In genomic region chr10:79983670-79984069, GRCm38 (mm10) we compare ENCODE assay signal across 9 mouse cellular contexts. TPM values are rescaled to one million over a fixed set of nuclear protein-coding genes. Genes with fewer than 3 reads are reported as not detected.
DNase-seq lines count a peak whose midpoint lies in the region; ATAC-seq and TF ChIP-seq lines count a peak whose summit lies in the region.
"Had no signal": no experiment of that assay in that cellular context is flagged by ENCODE, and none has a peak within 500 bp of the region (broad histone marks: within the 10 kb centered on the region; RNA-seq: fewer than 3 reads in every experiment).

No protein-coding gene starts in this region.

- H3K4me3 ChIP-seq in intestine, embryonic 16.5 days (ENCODE audit: low read length): peak overlapping the region; percentile 86
- H3K4me3 ChIP-seq in limb, embryonic 10.5 days: peak overlapping the region; percentile 80
- peak overlapping the region; percentile 92 for H3K4me3 ChIP-seq in midbrain, embryonic 11.5 days (ENCODE audit: low read depth, low read length)
- peak overlapping the region; percentile 91 for H3K4me3 ChIP-seq in small intestine, adult 2 months (ENCODE audit: low read depth, low read length)

- no peaks in the 10 kb centered on the region for H3K9me3 ChIP-seq in intestine, embryonic 16.5 days (ENCODE audit: control insufficient read depth, low read length)
- H3K9me3 ChIP-seq in limb, embryonic 10.5 days (replicated peaks): no peaks in the 10 kb centered on the region
- no peaks in the 10 kb centered on the region for H3K9me3 ChIP-seq in midbrain, embryonic 11.5 days (ENCODE audit: control insufficient read depth, low read length)

- H3K27me3 ChIP-seq in intestine, embryonic 16.5 days (replicated peaks; ENCODE audit: control insufficient read depth, insufficient read depth, low read length): no peaks in the 10 kb centered on the region
- no peaks in the 10 kb centered on the region for H3K27me3 ChIP-seq in limb, embryonic 10.5 days (ENCODE audit: low read depth, poor library complexity, severe bottlenecking)
- peaks cover 22% of the 10 kb centered on the region for H3K27me3 ChIP-seq in midbrain, embryonic 11.5 days (ENCODE audit: control insufficient read depth, insufficient read depth, low read length)
- H3K27me3 ChIP-seq in small intestine, adult 2 months (ENCODE audit: control insufficient read depth, insufficient read depth, low read length): no peaks in the 10 kb centered on the region

- peak overlapping the region; percentile 92 for H3K9ac ChIP-seq in intestine, embryonic 16.5 days (ENCODE audit: low read depth, low read length)
- H3K9ac ChIP-seq in midbrain, embryonic 11.5 days (ENCODE audit: low read length): peak overlapping the region; percentile 89

- ATAC-seq in intestine, embryonic 16.5 days: no peak
- peak; percentile 3 for ATAC-seq in midbrain, embryonic 11.5 days (ENCODE audit: low FRiP score)
- no peak for ATAC-seq in erythroid progenitor cell, adult 5-6 weeks (replicated peaks; ENCODE audit: low FRiP score, poor library complexity, severe bottlenecking)

- DNase-seq in adipocyte (ENCODE audit: low spot score): peak; percentile 71
- DNase-seq in cerebellum, postnatal 25 days: peak; percentile 76 to 82
- DNase-seq in gastrocnemius, postnatal 10 days: peak; percentile 73
- peak; percentile 73 for DNase-seq in limb, embryonic 10.5 days (ENCODE audit: low spot score)
- DNase-seq in midbrain, embryonic 11.5 days (ENCODE audit: low spot score, missing footprints): peak; percentile 96

- under 1% methylated on average over 21 of the region's 21 CpGs for WGBS in intestine, embryonic 16.5 days
- under 1% methylated on average over 21 of the region's 21 CpGs for WGBS in limb, embryonic 10.5 days
- WGBS in midbrain, embryonic 11.5 days: under 1% methylated on average over 18 of the region's 21 CpGs
- WGBS in small intestine, adult 2 months: 2% methylated on average over 21 of the region's 21 CpGs

- no peak for TF ChIP-seq POLR2A in small intestine, adult 2 months (IDR thresholded peaks at IDR 0.05; ENCODE audit: low read depth, low read length)

- peaks cover 11% of the 10 kb centered on the region for H3K36me3 ChIP-seq in intestine, embryonic 16.5 days (ENCODE audit: control insufficient read depth, insufficient read depth, low read length)
- H3K36me3 ChIP-seq in limb, embryonic 10.5 days: peaks cover 36% of the 10 kb centered on the region
- H3K36me3 ChIP-seq in midbrain, embryonic 11.5 days (ENCODE audit: control insufficient read depth, insufficient read depth, low read length): peaks cover 3% of the 10 kb centered on the region; the same call in 1 of the 2 replicates
- H3K36me3 ChIP-seq in small intestine, adult 2 months (ENCODE audit: control insufficient read depth, insufficient read depth, low read length): peaks cover 2% of the 10 kb centered on the region

- H3K27ac ChIP-seq in intestine, embryonic 16.5 days (ENCODE audit: low read length): peak overlapping the region; percentile 96
- H3K27ac ChIP-seq in limb, embryonic 10.5 days: peak overlapping the region; percentile 92
- peak overlapping the region; percentile 91 for H3K27ac ChIP-seq in midbrain, embryonic 11.5 days (ENCODE audit: low read depth, low read length)
- peak overlapping the region; percentile 63 for H3K27ac ChIP-seq in small intestine, adult 2 months (ENCODE audit: insufficient read depth, low read depth, low read length)

- H3K4me2 ChIP-seq in intestine, embryonic 16.5 days (ENCODE audit: low read depth, low read length): peak overlapping the region; percentile 88
- peak overlapping the region; percentile 90 for H3K4me2 ChIP-seq in midbrain, embryonic 11.5 days

- H3K4me1 ChIP-seq in intestine, embryonic 16.5 days (ENCODE audit: control insufficient read depth, insufficient read depth, low read length): peaks cover 40% of the 10 kb centered on the region
- peaks cover 46% of the 10 kb centered on the region for H3K4me1 ChIP-seq in limb, embryonic 10.5 days
- peaks cover 28% of the 10 kb centered on the region for H3K4me1 ChIP-seq in midbrain, embryonic 11.5 days (ENCODE audit: control insufficient read depth, insufficient read depth, low read length)
- peaks cover 27% of the 10 kb centered on the region for H3K4me1 ChIP-seq in small intestine, adult 2 months (ENCODE audit: control insufficient read depth, insufficient read depth, insufficient read length, low read length)

- TF ChIP-seq CTCF in small intestine, adult 2 months (IDR thresholded peaks at IDR 0.05; ENCODE audit: extremely low read depth, insufficient read length, insufficient replicate concordance, low read depth, low read length): 0 out of 2 replicates have a peak, but pooled peaks have one; percentile 1

RNA-seq across cellular contexts. Expression of gene Tmem259, which starts 0.5 kb away (rescaled TPM):
- total RNA-seq in gastrocnemius, postnatal 10 days (2021): 10 to 100 TPM; 85.5 to 90.8 TPM
- 7.0 and 9.7 TPM in 2 replicates for polyA plus RNA-seq in intestine, embryonic 16.5 days (2015; fragmentation: Nextera tagmentation; extraction: Ambion mirVana)
- polyA plus RNA-seq in limb, embryonic 10.5 days (2016; fragmentation: Nextera tagmentation; extraction: Ambion mirVana): 14.9 and 16.4 TPM in 2 replicates
- 11.9 and 13.5 TPM in 2 replicates for polyA plus RNA-seq in midbrain, embryonic 11.5 days (2014; fragmentation: Nextera tagmentation; extraction: Ambion mirVana)
- 225 and 441 TPM in 2 replicates for polyA plus RNA-seq in small intestine, adult 2 months (2012; rRNA removed)
- 57.0 and 78.9 TPM in 2 replicates for total RNA-seq in erythroid progenitor cell, adult 5-6 weeks (2015; ENCODE audit: low replicate concordance)
- 49.2 and 51.1 TPM in 2 replicates for total RNA-seq in erythroid progenitor cell, adult 5-6 weeks (2017; ENCODE audit: low replicate concordance)

RNA-seq across cellular contexts. Expression of gene Cnn2, which starts 4.7 kb away (rescaled TPM):
- total RNA-seq in gastrocnemius, postnatal 10 days (2021): 10 to 100 TPM; 26.1 to 38.6 TPM
- 226 and 245 TPM in 2 replicates for polyA plus RNA-seq in intestine, embryonic 16.5 days (2015; fragmentation: Nextera tagmentation; extraction: Ambion mirVana)
- 261 and 301 TPM in 2 replicates for polyA plus RNA-seq in limb, embryonic 10.5 days (2016; fragmentation: Nextera tagmentation; extraction: Ambion mirVana)
- polyA plus RNA-seq in midbrain, embryonic 11.5 days (2014; fragmentation: Nextera tagmentation; extraction: Ambion mirVana): 158 and 160 TPM in 2 replicates
- polyA plus RNA-seq in small intestine, adult 2 months (2012; rRNA removed): 49.9 and 72.8 TPM in 2 replicates
- 20.1 and 39.6 TPM in 2 replicates for total RNA-seq in erythroid progenitor cell, adult 5-6 weeks (2015; ENCODE audit: low replicate concordance)
- 18.2 and 26.3 TPM in 2 replicates for total RNA-seq in erythroid progenitor cell, adult 5-6 weeks (2017; ENCODE audit: low replicate concordance)

RNA-seq across cellular contexts. Expression of gene Abca7, which starts 12.6 kb away (rescaled TPM):
- total RNA-seq in gastrocnemius, postnatal 10 days (2021): 1 to 10 TPM; 3.2 to 4.2 TPM
- 3.3 and 3.4 TPM in 2 replicates for polyA plus RNA-seq in intestine, embryonic 16.5 days (2015; fragmentation: Nextera tagmentation; extraction: Ambion mirVana)
- 2.0 and 2.3 TPM in 2 replicates for polyA plus RNA-seq in limb, embryonic 10.5 days (2016; fragmentation: Nextera tagmentation; extraction: Ambion mirVana)
- 2.8 and 2.9 TPM in 2 replicates for polyA plus RNA-seq in midbrain, embryonic 11.5 days (2014; fragmentation: Nextera tagmentation; extraction: Ambion mirVana)
- polyA plus RNA-seq in small intestine, adult 2 months (2012; rRNA removed): 18.1 and 33.4 TPM in 2 replicates
- 44.0 and 58.4 TPM in 2 replicates for total RNA-seq in erythroid progenitor cell, adult 5-6 weeks (2015; ENCODE audit: low replicate concordance)
- 58.6 and 71.8 TPM in 2 replicates for total RNA-seq in erythroid progenitor cell, adult 5-6 weeks (2017; ENCODE audit: low replicate concordance)

RNA-seq across cellular contexts. Expression of gene Grin3b, which starts 13.2 kb away (rescaled TPM):
- total RNA-seq in gastrocnemius, postnatal 10 days (2021): under 1 TPM; 0.14 to 0.38 TPM
- 0.15 and 0.16 TPM in 2 replicates for polyA plus RNA-seq in intestine, embryonic 16.5 days (2015; fragmentation: Nextera tagmentation; extraction: Ambion mirVana)
- 0.28 and 0.40 TPM in 2 replicates for polyA plus RNA-seq in limb, embryonic 10.5 days (2016; fragmentation: Nextera tagmentation; extraction: Ambion mirVana)
- polyA plus RNA-seq in midbrain, embryonic 11.5 days (2014; fragmentation: Nextera tagmentation; extraction: Ambion mirVana): 0.22 and 0.38 TPM in 2 replicates
- not detected in 2 replicates for polyA plus RNA-seq in small intestine, adult 2 months (2012; rRNA removed)
- not detected in 2 replicates for total RNA-seq in erythroid progenitor cell, adult 5-6 weeks (2015; ENCODE audit: low replicate concordance)
- total RNA-seq in erythroid progenitor cell, adult 5-6 weeks (2017; ENCODE audit: low replicate concordance): not detected in 2 replicates
- total RNA-seq: neutrophil, adult 5-6 weeks had no signal

RNA-seq across cellular contexts. Expression of gene Wdr18, which starts 23.7 kb away (rescaled TPM):
- total RNA-seq in gastrocnemius, postnatal 10 days (2021): 10 to 100 TPM; 18.0 to 21.8 TPM
- polyA plus RNA-seq in intestine, embryonic 16.5 days (2015; fragmentation: Nextera tagmentation; extraction: Ambion mirVana): 86.2 and 96.6 TPM in 2 replicates
- polyA plus RNA-seq in limb, embryonic 10.5 days (2016; fragmentation: Nextera tagmentation; extraction: Ambion mirVana): 174 and 201 TPM in 2 replicates
- 92.7 and 98.4 TPM in 2 replicates for polyA plus RNA-seq in midbrain, embryonic 11.5 days (2014; fragmentation: Nextera tagmentation; extraction: Ambion mirVana)
- 34.8 and 44.6 TPM in 2 replicates for polyA plus RNA-seq in small intestine, adult 2 months (2012; rRNA removed)
- 4.0 and 10.1 TPM in 2 replicates for total RNA-seq in erythroid progenitor cell, adult 5-6 weeks (2015; ENCODE audit: low replicate concordance)
- 0.98 and 4.6 TPM in 2 replicates for total RNA-seq in erythroid progenitor cell, adult 5-6 weeks (2017; ENCODE audit: low replicate concordance)

Comparison
In these comparisons a context has a peak if more than half of its experiments do, and no peak if none do; other contexts are left out.
1. RNA of gene Tmem259, which starts 0.5 kb away (polyA plus RNA-seq): 225 to 441 TPM in small intestine, adult 2 months; 14.9 to 16.4 TPM in limb, embryonic 10.5 days, 11.9 to 13.5 TPM in midbrain, embryonic 11.5 days and 7.0 to 9.7 TPM in intestine, embryonic 16.5 days; every median in the first group is over 10 times any median in the second.
2. Peak in every context shown above with its lines, with median percentiles within 50 percentile points of each other: DNase-seq, H3K27ac ChIP-seq and H3K4me3 ChIP-seq.